Mouse (Mus musculus) left cerebral cortex, adult 11 months (tissue): ENCODE results near the gene Tmem123.

Experiments used
- DNase-seq: peaks from one replicate; pipeline ENCODE4 v3.0.0; 2022; ENCODE audit warnings: low spot score

Gene Tmem123

GRCm38 (mm10) chr9:7775011-7775410 is 11.2 kb downstream of the Tmem123 start:
- DNase-seq, result no peak

GRCm38 (mm10) chr9:7775986-7776385 is 12.1 kb downstream of the Tmem123 start:
- DNase-seq, result no peak

GRCm38 (mm10) chr9:7776940-7777339 is 13.1 kb downstream of the Tmem123 start:
- no peak for DNase-seq

- DNase-seq, result no peak
These were observed 13.8 kb downstream of the Tmem123 start for GRCm38 (mm10) chr9:7777652-7778051.

DNA sequence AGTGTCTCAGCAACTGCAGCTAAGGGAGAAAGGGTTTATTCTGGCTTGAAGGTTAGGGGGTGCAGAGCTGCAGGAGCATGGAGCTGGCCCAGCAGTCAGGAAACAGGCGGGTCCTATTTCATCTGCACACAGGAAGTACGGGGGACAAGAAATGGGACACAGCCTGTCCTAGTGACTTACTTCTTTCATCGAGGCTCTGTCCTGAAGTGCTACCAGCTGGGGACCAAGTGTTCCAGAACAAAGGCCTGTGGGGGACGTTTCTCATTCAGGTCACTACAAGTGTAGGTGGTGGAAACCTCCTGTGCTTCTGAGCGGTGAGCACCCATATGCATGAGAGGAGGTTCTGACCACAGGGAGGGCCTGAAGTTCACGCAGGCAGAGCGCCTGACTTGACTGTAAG is 14.9 kb downstream of the Tmem123 start:
- no peak for DNase-seq

DNA sequence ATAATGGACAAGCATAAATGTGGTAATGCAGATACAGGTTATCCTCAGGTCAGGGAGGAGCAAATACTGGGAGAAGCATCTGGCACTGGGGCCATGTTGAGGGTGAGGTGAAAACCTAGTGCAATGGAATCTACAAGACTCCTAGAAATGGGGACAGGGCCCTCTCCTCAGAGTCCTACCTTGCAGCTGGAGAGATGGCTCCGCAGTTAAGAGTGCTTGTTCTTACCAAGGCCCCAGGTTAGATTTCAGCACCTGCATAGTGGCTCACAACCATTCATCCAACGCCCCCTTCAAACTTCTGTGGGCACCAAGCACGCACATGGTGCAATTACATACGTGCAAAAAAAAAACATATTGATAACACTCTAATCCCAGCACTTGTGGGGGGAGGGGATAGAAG is 15.9 kb downstream of the Tmem123 start:
- no peak for DNase-seq

DNA sequence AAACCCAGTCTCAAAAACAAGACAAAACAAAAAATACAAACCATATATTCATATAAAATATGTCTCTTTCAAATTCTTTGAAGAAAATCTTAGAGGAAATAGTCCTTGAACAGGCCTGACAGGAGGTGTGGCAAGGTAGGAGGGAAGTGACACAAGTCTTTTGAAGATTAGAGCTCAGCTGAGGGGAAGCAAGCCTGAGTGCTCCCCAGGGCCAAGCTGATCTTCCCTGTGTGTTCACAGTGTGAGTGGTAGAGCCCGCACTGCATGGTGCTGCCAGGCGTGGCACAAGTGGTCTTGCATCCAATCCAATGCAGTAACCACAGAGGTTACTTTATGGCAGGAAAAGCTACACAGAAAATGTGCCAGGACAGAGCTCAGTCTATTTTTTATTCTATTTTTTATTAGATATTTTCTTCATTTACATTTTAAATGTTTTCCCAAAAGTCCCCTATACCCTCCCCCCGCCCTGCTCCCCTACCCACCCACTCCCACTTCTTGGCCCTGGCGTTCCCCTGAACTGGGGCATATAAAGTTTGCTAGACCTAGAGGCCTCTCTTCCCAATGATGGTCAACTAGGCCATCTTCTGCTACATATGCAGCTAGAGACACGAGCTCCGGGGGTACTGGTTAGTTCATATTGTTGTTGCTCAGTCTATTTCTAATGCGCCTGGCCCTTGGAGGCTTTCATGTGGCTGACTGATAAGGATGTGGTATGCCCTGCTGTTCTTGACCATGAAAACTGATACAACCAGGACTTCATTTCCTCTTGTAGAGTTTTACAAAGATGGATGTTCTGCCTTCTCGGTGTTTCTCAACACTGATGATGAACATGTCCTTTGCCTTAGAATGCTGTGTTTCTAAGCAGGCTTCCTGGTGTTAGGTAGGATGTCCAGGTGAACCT is 16.7 kb downstream of the Tmem123 start:
- no peak for DNase-seq

DNA sequence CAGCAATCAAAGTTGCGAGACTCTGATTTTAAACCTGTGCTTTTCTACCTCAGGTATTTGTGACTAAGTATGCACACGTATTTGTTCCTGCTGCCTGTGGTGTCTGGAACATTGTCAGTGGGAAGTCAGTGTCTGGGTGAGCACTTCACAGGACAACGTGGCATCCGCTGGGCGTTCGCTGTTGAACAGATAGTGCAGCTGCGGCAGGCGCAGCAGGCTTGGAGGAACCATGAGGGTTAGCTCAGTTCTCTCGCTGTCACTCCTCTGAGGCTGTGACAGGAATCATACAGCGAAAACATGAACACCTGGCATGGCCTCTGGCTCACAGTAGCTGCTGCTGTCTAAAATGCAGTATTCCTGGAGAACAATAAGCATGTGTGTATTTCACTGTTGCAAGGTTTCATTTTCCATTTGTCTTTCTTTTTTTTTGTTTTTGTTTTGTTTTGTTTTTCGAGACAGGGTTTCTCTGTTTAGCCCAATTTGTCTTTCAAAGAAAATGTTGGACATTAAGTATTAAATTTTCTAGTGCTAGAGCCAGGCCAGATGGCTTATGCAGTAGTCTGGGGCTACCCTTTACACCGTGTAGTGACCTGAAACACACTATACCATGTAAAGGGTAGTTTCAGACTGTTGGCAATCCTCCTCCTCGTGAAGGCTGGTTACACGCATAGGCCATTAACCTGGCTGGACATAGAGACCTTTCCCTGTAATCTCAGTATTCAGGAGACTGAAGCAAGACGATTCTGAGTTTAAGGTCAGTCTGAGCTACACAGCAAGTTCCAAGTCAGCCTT is 20.2 kb downstream of the Tmem123 start:
- no peak for DNase-seq

- DNase-seq, result no peak
These were observed 20.8 kb downstream of the Tmem123 start for GRCm38 (mm10) chr9:7784615-7785012.

- no peak for DNase-seq
These were observed 21.6 kb downstream of the Tmem123 start for GRCm38 (mm10) chr9:7785396-7785795.

- DNase-seq, result no peak
These were observed 22.2 kb downstream of the Tmem123 start for GRCm38 (mm10) chr9:7786086-7786485.

- no peak for DNase-seq
These were observed 24.6 kb downstream of the Tmem123 start for GRCm38 (mm10) chr9:7788411-7788810.

DNA sequence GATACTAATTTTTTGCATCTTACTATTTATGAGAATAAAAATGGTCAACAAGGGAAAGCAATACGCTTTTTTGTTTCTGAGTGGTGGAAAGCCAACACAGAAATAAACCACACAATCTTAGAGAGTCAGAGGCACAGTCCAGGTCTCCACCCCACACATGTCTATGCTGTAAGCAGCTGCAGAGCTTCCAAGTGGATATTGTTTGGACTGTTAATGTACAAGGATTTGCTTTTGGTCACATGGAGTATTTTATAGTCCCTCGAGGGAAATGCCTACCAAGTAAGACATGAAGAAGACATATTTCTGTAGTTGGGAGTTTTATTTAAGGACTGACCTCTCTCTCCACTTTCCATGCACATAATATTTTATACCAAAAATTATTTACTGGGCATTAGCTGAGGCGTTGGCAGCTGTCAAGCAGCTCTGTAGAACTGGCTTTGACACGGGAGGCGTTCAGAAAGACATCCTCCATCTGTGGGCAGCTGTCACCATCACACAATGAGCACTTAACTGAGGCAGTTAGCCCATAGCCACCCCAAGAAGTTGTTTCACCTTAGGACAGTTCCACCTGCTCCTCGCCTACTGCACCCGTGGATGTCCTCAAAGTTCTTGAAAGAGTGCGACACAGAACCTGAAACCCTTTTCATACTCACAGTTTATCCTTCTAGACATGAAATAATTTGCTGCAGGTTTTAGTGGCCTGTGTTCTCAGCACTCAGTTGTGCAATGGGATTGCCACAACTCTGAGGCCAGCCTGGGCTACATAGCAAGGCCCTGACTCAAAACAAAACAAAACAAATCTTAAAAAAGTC is 26.1 kb downstream of the Tmem123 start:
- DNase-seq, result no peak

- no peak for DNase-seq
These were observed 26.8 kb downstream of the Tmem123 start for GRCm38 (mm10) chr9:7790580-7791084.

- no peak for DNase-seq
These were observed 29.7 kb downstream of the Tmem123 start for GRCm38 (mm10) chr9:7793561-7793960.

DNA sequence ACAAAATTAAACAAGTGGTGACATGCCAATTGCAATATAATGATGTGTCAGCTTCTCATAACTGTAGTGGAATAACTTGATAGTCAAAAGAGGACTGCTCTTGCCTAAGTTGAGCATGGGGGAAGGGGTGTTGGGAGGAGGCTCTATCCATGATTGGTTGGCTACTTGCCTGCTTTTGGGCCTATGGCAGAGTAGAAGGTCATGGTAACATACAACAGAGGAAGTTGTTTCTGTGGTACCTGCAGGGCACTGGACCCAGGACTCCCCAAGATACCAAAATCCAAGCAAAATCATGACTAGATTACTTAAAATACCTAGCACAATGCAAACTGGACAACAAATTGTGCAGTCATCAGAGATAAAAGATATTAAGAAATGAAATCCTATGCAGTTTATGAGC is 31.7 kb downstream of the Tmem123 start:
- DNase-seq, result no peak

DNA sequence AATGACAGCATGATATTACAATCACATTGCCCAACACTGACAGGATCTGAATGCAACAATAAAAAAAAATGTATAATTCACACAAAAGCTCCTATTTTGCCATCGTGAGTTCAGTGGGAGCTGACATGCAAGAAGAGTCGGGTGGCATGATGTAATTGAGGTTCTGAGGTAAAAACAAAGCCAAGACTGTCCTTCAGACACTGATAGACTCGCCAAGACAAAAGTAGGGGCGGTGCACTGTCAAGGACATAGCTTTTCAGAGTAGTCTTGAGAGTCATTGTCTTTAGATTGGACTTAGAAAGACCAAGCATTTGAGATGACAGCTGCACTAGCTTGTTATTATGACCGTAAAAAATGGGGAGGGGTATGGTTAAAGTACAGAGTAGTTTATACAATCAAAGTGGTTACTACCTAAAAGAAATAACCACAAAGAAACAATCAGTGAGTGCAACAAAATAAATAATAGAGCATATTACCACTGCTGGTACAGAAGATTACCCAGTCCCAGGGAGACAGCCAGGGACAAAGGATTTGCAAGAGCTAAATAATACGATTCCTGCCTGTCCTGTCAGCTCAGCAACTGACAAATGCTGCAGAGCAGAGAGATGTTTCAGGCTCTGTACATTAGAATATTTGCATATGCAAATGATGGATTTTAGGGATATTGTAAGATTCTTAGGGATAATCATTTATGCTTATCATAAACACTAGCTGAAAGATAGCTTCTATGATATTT is 32.5 kb downstream of the Tmem123 start:
- DNase-seq, result no peak

- no peak for DNase-seq
These were observed 33.7 kb downstream of the Tmem123 start for GRCm38 (mm10) chr9:7797542-7797941.

GRCm38 (mm10) chr9:7798555-7798954 is 34.7 kb downstream of the Tmem123 start:
- DNase-seq, result no peak

DNA sequence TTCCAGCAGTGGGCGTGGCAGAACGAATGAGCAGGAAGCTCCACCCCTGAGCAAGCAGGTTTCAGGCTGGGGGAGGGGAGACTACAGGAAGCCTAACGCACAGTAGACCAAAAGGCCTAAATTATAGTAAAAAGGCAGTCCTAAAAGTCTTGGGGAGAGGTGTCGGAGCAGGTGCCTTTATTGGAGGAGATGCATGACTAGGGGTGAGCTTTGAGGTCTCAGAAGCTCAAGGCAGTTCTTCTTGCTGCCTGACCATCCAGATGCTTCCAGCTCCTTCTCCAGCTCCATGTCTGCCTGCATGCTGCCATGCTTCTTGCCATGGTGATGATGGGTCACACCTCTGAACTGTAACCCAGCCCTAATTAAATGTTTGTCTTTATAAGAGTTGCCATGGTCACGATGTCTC is 41.3 kb downstream of the Tmem123 start:
- no peak for DNase-seq

GRCm38 (mm10) chr9:7822758-7823157 is 58.9 kb downstream of the Tmem123 start:
- DNase-seq, result no peak
